ENCODE assay signal across 29 mouse cellular contexts in the genomic region with DNA sequence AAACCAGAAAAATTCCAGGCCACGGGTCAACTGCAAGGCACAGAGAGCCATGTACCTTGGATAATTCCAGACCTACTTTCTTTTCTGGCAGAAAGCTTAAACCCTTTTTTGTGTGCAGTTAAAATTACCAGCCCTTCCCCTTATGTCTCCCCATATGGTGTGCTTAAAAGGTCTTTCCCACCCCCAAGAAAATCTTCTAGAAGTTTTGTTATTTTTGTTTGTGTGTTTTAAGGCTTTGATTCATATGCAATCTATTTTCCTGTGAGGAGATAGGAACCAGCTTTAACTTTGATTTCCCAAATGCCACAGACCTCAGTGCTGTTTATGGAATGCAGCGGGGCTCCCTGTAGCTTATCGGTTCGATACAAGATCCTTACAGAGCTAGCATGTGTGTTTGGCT. TPM values are rescaled to one million over a fixed set of nuclear protein-coding genes. Genes with fewer than 3 reads are reported as not detected.
DNase-seq lines count a peak whose midpoint lies in the region; ATAC-seq and TF ChIP-seq lines count a peak whose summit lies in the region.
"Had no signal": no experiment of that assay in that cellular context is flagged by ENCODE, and none has a peak within 500 bp of the region (broad histone marks: within the 10 kb centered on the region; RNA-seq: fewer than 3 reads in every experiment).

No protein-coding gene starts in this region.

- 0 out of 2 replicates have a peak, but pooled peaks have one; percentile 33 for ATAC-seq in frontal cortex, adult (ENCODE audit: low TSS enrichment)
- ATAC-seq: forebrain, embryonic 14.5 days had no signal

- intact Hi-C loops in left cerebral cortex, postnatal 25 days (cut with DNase I), result loop anchor here (1.0 to 5.0 kb wide), 3 partner anchors 80 to 141 kb away; no protein-coding TSS in a partner anchor
- intact Hi-C loops in left cerebral cortex, postnatal 4 days (cut with DNase I), result no loop called here

- TF ChIP-seq POLR2A in cortical plate, adult 2 months (IDR thresholded peaks at IDR 0.05; ENCODE audit: extremely low read depth, insufficient read depth, low read length), result no peak

- no peak for TF ChIP-seq CTCF in cortical plate, adult 2 months (IDR thresholded peaks at IDR 0.05; ENCODE audit: extremely low read depth, insufficient read depth, low read length)

- peaks cover 4% of the 10 kb centered on the region; the same call in 1 of the 2 replicates for H3K4me1 ChIP-seq in cortical plate, adult 2 months (ENCODE audit: control insufficient read depth, insufficient read depth, low read length)

- H3K27ac ChIP-seq in cortical plate, adult 2 months (ENCODE audit: insufficient read depth, low read length), result peak overlapping the region; percentile 86; the same call in 1 of the 2 replicates
- H3K27ac ChIP-seq: gastrocnemius, adult 2 months; hindbrain, embryonic 12.5 days; hindbrain, embryonic 15.5 days had no signal

- DNase-seq in frontal cortex, postnatal 10 days (ENCODE audit: low spot score in 2 of 2), result no peak
- peak; percentile 34 to 79 for DNase-seq in left cerebral cortex, postnatal 25 days (ENCODE audit: low spot score in 2 of 2)
- DNase-seq in left cerebral cortex, postnatal 4 days, result no peak
- peak; percentile 74 for DNase-seq in brain, adult 2 months (ENCODE audit: low read depth, low spot score)
- DNase-seq in MN1 (ENCODE audit: low spot score), result no peak
- DNase-seq: adrenal gland, adult 2 months; adrenal gland, postnatal 14 days; B cell, adult 2 months; cerebellum, adult 11 months; cerebellum, adult 2 months; cerebellum, postnatal 10 days; cerebellum, postnatal 36 days; gastrocnemius, adult 2 months; gastrocnemius, postnatal 14 days; heart, adult 11 months had no signal

- H3K4me3 ChIP-seq in cortical plate, adult 2 months (ENCODE audit: insufficient read depth, low read length), result no peak overlapping the region
- H3K4me3 ChIP-seq: gastrocnemius, adult 2 months; hindbrain, embryonic 12.5 days; hindbrain, embryonic 15.5 days had no signal

RNA-seq across cellular contexts. Expression of a gene that starts 53.2 kb away (rescaled TPM):
- 1 to 10 TPM; 4.5 to 7.0 TPM for total RNA-seq in left cerebral cortex, postnatal 25 days (2021)
- 1 to 10 TPM; 1.3 to 2.4 TPM for total RNA-seq in left cerebral cortex, postnatal 4 days (2021)
- 1.5 and 2.0 TPM in 2 replicates for polyA plus RNA-seq in cortical plate, adult 2 months (2012; rRNA removed)
- total RNA-seq: adrenal gland, adult 2 months; adrenal gland, postnatal 14 days; CH12.LX; gastrocnemius, adult 2 months; gastrocnemius, postnatal 14 days; gastrocnemius, postnatal 4 days; heart, adult 8-10 months; heart, postnatal 25 days; hematopoietic stem cell, adult 5-6 weeks had no signal
- polyA plus RNA-seq: adrenal gland, adult 2 months; G1E; heart, embryonic 11.5 days; heart, embryonic 14.5 days; heart, postnatal 0 days had no signal

Comparison
In these comparisons a context has a peak if more than half of its experiments do, and no peak if none do; other contexts are left out.
1. DNase-seq: peak in left cerebral cortex, postnatal 25 days (2 of 2) and brain, adult 2 months (single experiment); none in frontal cortex, postnatal 10 days (0 of 2), left cerebral cortex, postnatal 4 days (single experiment) and MN1 (single experiment).